Mouse (Mus musculus) ES-E14 (cell line): Measurements from ENCODE around the gene Socs3.

Experiments used
- HCFC1 ChIP-seq: IDR thresholded peaks from 2 replicates; pipeline ENCODE4 v1.6.1; 2012; ENCODE audit warnings: low read length, inconsistent platforms, borderline replicate concordance; ENCODE audit not compliant: insufficient read depth
- MAFK ChIP-seq: IDR thresholded peaks from 2 replicates; pipeline ENCODE4 v1.6.1; 2014; ENCODE audit warnings: mild to moderate bottlenecking, low read depth, low read length, inconsistent platforms; ENCODE audit not compliant: insufficient read depth
- ZC3H11A ChIP-seq: IDR thresholded peaks from 2 replicates; pipeline ENCODE4 v1.6.1; 2012; ENCODE audit warnings: low read depth, mild to moderate bottlenecking, inconsistent platforms, low read length, borderline replicate concordance

- TF ChIP-seq ZC3H11A (no peak), HCFC1 (no peak), MAFK (no peak)
Observed at GRCm38 (mm10) chr11:117993190-117994175, 23.6 kb upstream of the Socs3 start.
